Mouse (Mus musculus) layer of hippocampus, adult 2 months (tissue): ENCODE data around the gene Mast1. TPM values are rescaled to one million over a fixed set of nuclear protein-coding genes. Genes with fewer than 3 reads are reported as not detected.

Experiments
- DNase-seq, 2 experiments: peaks; one replicate each; pipeline ENCODE4 v3.0.0; 2022; ENCODE audit warnings: low spot score in 2 of 2
- H3K27ac ChIP-seq: fragments of 200-600 bp; 2 replicates; pipeline ENCODE4 v1.8.1; 2022
- H3K4me3 ChIP-seq: fragments of 200-600 bp; 2 replicates; pipeline ENCODE4 v1.8.1; 2022; ENCODE audit warnings: mild to moderate bottlenecking
- CTCF ChIP-seq: fragments of 200-600 bp; conservative IDR thresholded peaks from 2 replicates; pipeline ENCODE4 v1.8.1; 2022; ENCODE audit warnings: antibody characterized with exemption, mild to moderate bottlenecking, moderate library complexity
- total RNA-seq, 2 experiments: library from RNA; stranded (reverse); gene quantifications; 2 replicates each; pipeline ENCODE4 v1.2.3; 2021

The Mast1 gene
- total RNA-seq, 2 experiments from 2014 or later = 78.9 to 85.5 TPM

- DNase-seq = peak; percentile 93 to 97
- Histone ChIP-seq H3K27ac (peak within 1 kb of the TSS; percentile 99), H3K4me3 (peak within 1 kb of the TSS; percentile 85)
- no peak for TF ChIP-seq CTCF
These were observed 41.2 kb upstream of the Mast1 start, which contains the start of gene Junb for GRCm38 (mm10) chr8:84978248-84978940. Gene Junb, minus strand, starts transcription at chr8:84978718.

DNA sequence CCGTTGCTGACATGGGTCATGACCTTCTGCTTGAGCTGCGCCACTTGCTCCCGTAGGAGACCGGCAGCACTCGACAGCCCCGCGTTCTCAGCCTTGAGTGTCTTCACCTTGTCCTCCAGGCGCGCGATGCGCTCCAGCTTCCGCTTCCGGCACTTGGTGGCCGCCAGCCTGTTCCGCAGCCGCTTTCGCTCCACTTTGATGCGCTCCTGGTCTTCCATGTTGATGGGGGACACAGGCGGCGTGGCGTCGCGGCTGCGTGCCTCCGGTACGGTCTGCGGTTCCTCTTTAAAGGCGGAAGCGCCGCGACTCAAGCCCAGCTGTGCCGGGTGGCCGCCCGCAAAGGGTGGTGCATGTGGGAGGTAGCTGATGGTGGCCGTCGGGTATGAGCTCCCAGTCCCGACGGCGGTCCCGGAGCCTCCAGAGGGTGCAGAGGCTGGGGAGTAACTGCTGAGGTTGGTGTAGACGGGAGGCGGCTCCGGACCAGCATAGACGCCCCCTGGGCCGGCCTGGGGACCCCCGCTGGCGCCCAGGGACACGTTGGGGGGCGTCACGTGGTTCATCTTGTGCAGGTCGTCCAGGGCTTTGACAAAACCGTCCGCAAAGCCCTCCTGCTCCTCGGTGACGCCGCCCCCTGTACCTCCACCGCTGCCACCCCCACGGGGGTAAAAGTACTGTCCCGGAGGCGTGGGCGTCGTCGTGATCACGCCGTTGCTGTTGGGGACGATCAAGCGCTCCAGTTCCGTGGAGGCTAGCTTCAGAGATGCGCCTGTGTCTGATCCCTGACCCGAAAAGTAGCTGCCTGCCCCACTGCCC is 40.5 kb upstream of the Mast1 start:
- H3K27ac ChIP-seq = peak overlapping the region; percentile 99
- DNase-seq = peak; percentile 58 to 65

GRCm38 (mm10) chr8:84976763-84977434 is 39.7 kb upstream of the Mast1 start:
- Histone ChIP-seq H3K27ac (peak overlapping the region; percentile 99), H3K4me3 (peak overlapping the region; percentile 85)
- no peak for DNase-seq
- TF ChIP-seq CTCF = no peak

More for the DNA sequence above, 40.5 kb upstream of the Mast1 start:
- H3K4me3 ChIP-seq = peak overlapping the region; percentile 85
- TF ChIP-seq CTCF = no peak

DNA sequence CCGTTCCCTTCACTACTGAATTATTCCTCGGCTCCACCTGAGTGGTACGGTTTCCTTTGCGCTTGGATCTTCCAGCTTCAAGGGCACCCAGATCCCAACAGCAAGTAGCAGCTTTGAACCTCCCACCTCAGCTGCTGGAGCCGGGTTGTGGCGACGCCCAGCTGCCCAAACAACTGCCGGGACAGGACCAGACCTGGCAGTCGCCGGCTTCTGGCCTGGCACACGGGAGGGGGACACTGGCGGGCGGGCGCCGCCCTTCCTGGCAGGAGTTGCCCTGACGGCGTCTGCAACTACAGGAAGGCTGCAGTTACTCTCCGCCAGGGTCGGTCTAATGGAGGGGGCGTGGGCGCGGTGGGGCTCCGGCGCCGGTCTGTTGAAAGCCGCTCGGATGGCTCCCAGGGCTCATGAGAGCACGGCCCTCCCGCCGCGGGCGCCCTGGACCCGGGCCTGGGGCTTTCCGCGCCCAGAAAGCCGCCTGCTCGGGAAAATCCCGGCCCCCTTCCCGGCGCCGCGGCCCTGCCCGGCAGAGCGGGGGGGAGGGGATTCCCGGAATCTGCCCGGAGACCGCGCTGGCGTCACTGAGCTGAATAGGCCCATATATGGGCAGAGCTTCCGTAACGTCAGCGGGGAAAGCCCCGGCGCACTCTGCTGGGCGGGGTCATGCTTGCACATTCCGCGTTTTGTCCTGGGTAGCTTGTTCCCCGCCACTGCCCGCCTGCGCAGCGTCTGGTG is 39.0 kb upstream of the Mast1 start:
- H3K27ac ChIP-seq = peak overlapping the region; percentile 99
- peak; percentile 39 for TF ChIP-seq CTCF
- peak; percentile 96 to 98 for DNase-seq
- H3K4me3 ChIP-seq = peak overlapping the region; percentile 85

GRCm38 (mm10) chr8:84975434-84975833 is 38.3 kb upstream of the Mast1 start:
- peak overlapping the region; percentile 99 for H3K27ac ChIP-seq
- peak; percentile 91 for TF ChIP-seq CTCF
- DNase-seq = peak in 1 of 2 experiments; percentile 73

GRCm38 (mm10) chr8:84974543-84975142 is 37.5 kb upstream of the Mast1 start:
- DNase-seq = no peak
- no peak for TF ChIP-seq CTCF
- Histone ChIP-seq H3K4me3 (no peak overlapping the region), H3K27ac (no peak overlapping the region)

More at GRCm38 (mm10) chr8:84975434-84975833, 38.3 kb upstream of the Mast1 start:
- H3K4me3 ChIP-seq = peak overlapping the region; percentile 85

GRCm38 (mm10) chr8:84973803-84974542 is 36.8 kb upstream of the Mast1 start:
- Histone ChIP-seq H3K4me3 (no peak overlapping the region), H3K27ac (peak overlapping the region; percentile 2; the same call in 1 of the 2 replicates)
- DNase-seq = peak in 1 of 2 experiments; percentile 64
- peak; percentile 92 for TF ChIP-seq CTCF

GRCm38 (mm10) chr8:84973079-84973478 is 35.9 kb upstream of the Mast1 start:
- Histone ChIP-seq H3K27ac (no peak overlapping the region), H3K4me3 (no peak overlapping the region)
- no peak for TF ChIP-seq CTCF
- no peak for DNase-seq

DNA sequence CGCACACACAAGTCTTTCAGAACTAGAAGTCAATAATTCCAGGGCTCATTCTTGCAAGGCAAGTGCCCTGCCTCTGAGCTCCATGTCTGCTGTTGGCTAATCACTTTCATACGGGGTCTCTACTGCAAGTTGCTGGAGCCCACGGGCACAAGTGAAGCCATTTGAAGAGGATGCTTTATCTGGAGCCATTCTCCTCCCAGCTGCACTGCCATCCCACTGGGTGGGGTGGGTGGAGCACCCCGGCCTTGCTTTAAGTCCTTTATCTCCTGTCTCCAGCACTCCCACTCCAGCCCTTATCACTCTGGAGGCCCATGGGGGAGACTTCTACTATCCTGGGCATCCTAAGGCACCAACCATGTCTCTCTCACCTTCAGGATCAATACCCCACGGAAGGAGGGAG is 33.8 kb upstream of the Mast1 start:
- TF ChIP-seq CTCF = no peak
- DNase-seq = no peak
- peak overlapping the region; percentile 92 for H3K4me3 ChIP-seq
- peak overlapping the region; percentile 95; the same call in 1 of the 2 replicates for H3K27ac ChIP-seq

- no peak for DNase-seq
- Histone ChIP-seq H3K27ac (peak overlapping the region; percentile 95), H3K4me3 (peak overlapping the region; percentile 92)
- no peak for TF ChIP-seq CTCF
These were observed 33.1 kb upstream of the Mast1 start for GRCm38 (mm10) chr8:84970135-84970790.
